Mouse (Mus musculus) forebrain, embryonic 16.5 days (tissue): ENCODE measurements around the gene Aurka. TPM values are rescaled to one million over a fixed set of nuclear protein-coding genes. Genes with fewer than 3 reads are reported as not detected.

Source experiments
- ATAC-seq: fragments of 200-750 bp; cut with Nextera tagmentation; 2 replicates; pipeline ENCODE4 v1.8.0; 2017; ENCODE audit warnings: mild to moderate bottlenecking, moderate library complexity
- H3K27ac ChIP-seq: fragments of 300-500 bp; sonication (generic); 2 replicates; pipeline ENCODE4 v1.5.1; 2014; ENCODE audit warnings: low read length, control low read depth
- H3K27me3 ChIP-seq: fragments of 300-500 bp; sonication (generic); replicated peaks from 2 replicates; pipeline ENCODE4 v1.6.1; 2014; ENCODE audit warnings: low read length; ENCODE audit not compliant: control insufficient read depth, insufficient read depth
- H3K36me3 ChIP-seq: fragments of 300-500 bp; sonication (generic); 2 replicates; pipeline ENCODE4 v1.6.1; 2014; ENCODE audit not compliant: control insufficient read depth, insufficient read depth
- H3K4me1 ChIP-seq: fragments of 300-500 bp; sonication (generic); replicated peaks from 2 replicates; pipeline ENCODE4 v1.6.1; 2014; ENCODE audit warnings: low read length; ENCODE audit not compliant: control insufficient read depth, insufficient read depth
- H3K4me2 ChIP-seq: fragments of 300-500 bp; sonication (generic); 2 replicates; pipeline ENCODE4 v1.6.1; 2014; ENCODE audit warnings: mild to moderate bottlenecking, low read length, control low read depth
- H3K4me3 ChIP-seq: fragments of 300-500 bp; sonication (generic); replicated peaks from 2 replicates; pipeline ENCODE4 v1.5.1; 2014; ENCODE audit warnings: mild to moderate bottlenecking, low read length, control low read depth
- H3K9ac ChIP-seq: fragments of 300-500 bp; sonication (generic); replicated peaks from 2 replicates; pipeline ENCODE4 v1.6.1; 2014; ENCODE audit warnings: low read depth, low read length, control low read depth
- H3K9me3 ChIP-seq: fragments of 300-500 bp; sonication (generic); 2 replicates; pipeline ENCODE4 v1.6.1; 2016; ENCODE audit warnings: low read length; ENCODE audit not compliant: control insufficient read depth
- WGBS: fragments of 180-500 bp; shearing (Covaris S2); extraction: QIAGEN DNeasy Blood & Tissue Kit; methylation state at CpG from one replicate; pipeline ENCODE4 v1.1.7; 2014; 5-methylcytosine and 5-hydroxymethylcytosine counted together
- polyA plus RNA-seq: library from polyadenylated mRNA; unstranded; fragments of >200 nt; fragmentation: Nextera tagmentation; extraction: Ambion mirVana; gene quantifications from 2 replicates; pipeline ENCODE4 v1.2.1, GENCODE M21; 2015

The Aurka gene
- polyA plus RNA-seq, 1 experiment from 2014 or later: 38.3 TPM

GRCm38 (mm10) chr2:172407499-172407898, 37.2 kb upstream of the Aurka start:
- Histone ChIP-seq H3K9me3 (no peaks in the 10 kb centered on the region), H3K4me3 (no peak overlapping the region), H3K4me1 (no peaks in the 10 kb centered on the region), H3K27me3 (no peaks in the 10 kb centered on the region), H3K27ac (no peak overlapping the region), H3K36me3 (no peaks in the 10 kb centered on the region), H3K4me2 (no peak overlapping the region), H3K9ac (no peak overlapping the region)
- 81% methylated on average over 2 of the region's 2 CpGs for WGBS
- ATAC-seq: no peak

DNA sequence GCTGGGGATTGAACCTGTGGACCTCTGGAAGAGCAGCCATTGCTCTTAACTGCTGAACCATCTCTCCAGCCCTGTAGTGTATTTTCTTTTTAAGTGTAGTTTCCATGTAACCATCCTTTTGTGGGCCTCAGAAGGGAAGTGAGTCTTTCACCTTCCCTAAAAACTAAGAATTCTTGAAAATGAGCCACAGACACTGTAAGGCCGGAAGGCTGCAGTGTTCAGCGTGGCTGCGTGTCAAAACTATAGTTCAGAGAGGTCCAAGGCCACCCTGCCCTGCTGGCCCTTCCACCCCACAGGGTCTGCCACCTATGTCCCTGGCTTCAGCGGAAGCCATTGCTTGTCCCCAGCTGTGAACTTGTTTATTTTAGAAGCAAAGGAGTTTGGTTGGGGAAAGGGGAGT, 35.8 kb upstream of the Aurka start:
- H3K27ac ChIP-seq: no peak overlapping the region
- no peak overlapping the region for H3K4me3 ChIP-seq
- no peaks in the 10 kb centered on the region for H3K27me3 ChIP-seq
- no peak overlapping the region for H3K4me2 ChIP-seq
- no peaks in the 10 kb centered on the region for H3K36me3 ChIP-seq
- ATAC-seq: no peak
- WGBS: 80% methylated on average over 4 of the region's 4 CpGs
- H3K9ac ChIP-seq: no peak overlapping the region
- H3K4me1 ChIP-seq: no peaks in the 10 kb centered on the region
- no peaks in the 10 kb centered on the region for H3K9me3 ChIP-seq

GRCm38 (mm10) chr2:172405011-172405410, 34.7 kb upstream of the Aurka start:
- no peaks in the 10 kb centered on the region for H3K36me3 ChIP-seq
- H3K9me3 ChIP-seq: no peaks in the 10 kb centered on the region
- ATAC-seq: no peak
- no peaks in the 10 kb centered on the region for H3K4me1 ChIP-seq
- no peak overlapping the region for H3K9ac ChIP-seq
- no peak overlapping the region for H3K27ac ChIP-seq
- WGBS: 76% methylated on average over 3 of the region's 3 CpGs
- no peaks in the 10 kb centered on the region for H3K27me3 ChIP-seq
- no peak overlapping the region for H3K4me2 ChIP-seq
- H3K4me3 ChIP-seq: no peak overlapping the region

- H3K36me3 ChIP-seq: no peaks in the 10 kb centered on the region
- no peak overlapping the region for H3K4me3 ChIP-seq
- H3K4me2 ChIP-seq: no peak overlapping the region
- no peaks in the 10 kb centered on the region for H3K27me3 ChIP-seq
- H3K9ac ChIP-seq: no peak overlapping the region
- no peak overlapping the region for H3K27ac ChIP-seq
- ATAC-seq: no peak
- no peaks in the 10 kb centered on the region for H3K9me3 ChIP-seq
- H3K4me1 ChIP-seq: no peaks in the 10 kb centered on the region
- 69% methylated on average over 7 of the region's 7 CpGs for WGBS
These were observed 33.9 kb upstream of the Aurka start for GRCm38 (mm10) chr2:172404239-172404638.

DNA sequence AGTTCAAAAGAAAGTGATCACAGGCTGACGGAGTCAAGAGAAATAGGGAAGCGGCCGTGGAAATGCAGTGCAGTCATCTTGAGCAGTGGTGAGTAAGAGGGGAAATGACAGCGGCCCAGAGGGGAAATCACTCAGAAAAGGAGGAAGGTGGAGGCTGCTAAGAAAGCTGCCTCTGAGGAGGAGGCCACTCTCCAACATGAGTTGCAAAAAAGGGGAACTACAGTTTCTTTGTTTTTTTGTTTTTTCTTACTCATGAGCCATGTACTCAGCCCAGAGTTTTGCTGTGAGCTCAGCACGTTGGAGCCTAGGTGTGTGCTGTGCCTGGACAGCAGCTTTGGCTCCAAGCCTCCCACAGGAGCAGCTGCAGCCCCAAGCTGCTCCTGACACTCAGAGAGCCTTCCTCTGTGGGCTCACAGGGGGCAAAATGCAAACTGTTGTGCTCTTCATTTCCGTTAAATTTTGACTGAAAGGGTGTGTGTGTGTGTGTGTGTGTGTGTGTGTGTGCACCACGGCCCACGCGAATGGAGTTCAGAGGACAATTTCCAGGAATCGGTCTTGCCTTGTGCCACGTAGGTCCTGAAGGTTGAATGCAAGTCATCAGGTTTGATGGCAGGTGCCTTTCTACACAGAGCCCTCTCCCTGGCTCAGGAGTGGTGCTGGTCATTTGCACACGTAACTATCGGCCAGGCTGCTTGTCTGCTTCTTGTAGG, 30.9 kb upstream of the Aurka start:
- no peaks in the 10 kb centered on the region for H3K27me3 ChIP-seq
- no peaks in the 10 kb centered on the region for H3K9me3 ChIP-seq
- H3K36me3 ChIP-seq: no peaks in the 10 kb centered on the region
- WGBS: 80% methylated on average over 13 of the region's 13 CpGs
- no peaks in the 10 kb centered on the region for H3K4me1 ChIP-seq
- H3K4me3 ChIP-seq: no peak overlapping the region
- H3K9ac ChIP-seq: no peak overlapping the region
- no peak overlapping the region for H3K4me2 ChIP-seq
- ATAC-seq: no peak
- H3K27ac ChIP-seq: no peak overlapping the region

DNA sequence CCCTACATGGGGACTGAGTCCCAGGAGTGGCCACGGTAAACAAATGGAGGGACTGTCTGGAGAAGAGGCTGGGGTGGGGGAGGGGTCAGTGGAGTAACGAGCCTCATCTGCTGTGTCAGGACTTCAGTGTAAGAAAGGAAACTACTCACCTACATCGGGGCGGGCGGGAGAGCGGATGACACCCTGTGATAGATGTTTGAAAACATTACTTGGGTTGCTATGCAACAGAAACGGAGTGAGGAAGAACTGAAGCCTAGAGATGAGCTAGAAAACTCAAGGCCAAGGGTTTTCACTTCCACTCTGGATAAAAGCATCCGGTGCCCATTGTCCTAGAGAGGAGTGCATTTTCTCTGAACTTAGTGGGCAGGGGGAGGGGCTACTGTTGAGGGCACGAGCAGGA, 29.6 kb upstream of the Aurka start:
- H3K4me1 ChIP-seq: no peaks in the 10 kb centered on the region
- H3K9me3 ChIP-seq: no peaks in the 10 kb centered on the region
- no peaks in the 10 kb centered on the region for H3K36me3 ChIP-seq
- ATAC-seq: no peak
- H3K9ac ChIP-seq: no peak overlapping the region
- WGBS: 42% methylated on average over 9 of the region's 9 CpGs
- H3K4me3 ChIP-seq: no peak overlapping the region
- H3K4me2 ChIP-seq: no peak overlapping the region
- no peaks in the 10 kb centered on the region for H3K27me3 ChIP-seq
- H3K27ac ChIP-seq: no peak overlapping the region

- Histone ChIP-seq H3K9me3 (no peaks in the 10 kb centered on the region), H3K4me3 (no peak overlapping the region), H3K4me1 (no peaks in the 10 kb centered on the region), H3K27me3 (no peaks in the 10 kb centered on the region), H3K27ac (no peak overlapping the region), H3K4me2 (no peak overlapping the region), H3K36me3 (no peaks in the 10 kb centered on the region), H3K9ac (no peak overlapping the region)
- ATAC-seq: no peak
- WGBS: 50% methylated on average over 9 of the region's 9 CpGs
These were observed 25.6 kb upstream of the Aurka start for GRCm38 (mm10) chr2:172395961-172396360.

- Histone ChIP-seq H3K4me1 (no peaks in the 10 kb centered on the region), H3K27ac (no peak overlapping the region), H3K27me3 (no peaks in the 10 kb centered on the region), H3K4me2 (no peak overlapping the region), H3K36me3 (no peaks in the 10 kb centered on the region), H3K9me3 (no peaks in the 10 kb centered on the region), H3K4me3 (no peak overlapping the region), H3K9ac (no peak overlapping the region)
- ATAC-seq: no peak
- 78% methylated on average over 4 of the region's 4 CpGs for WGBS
These were observed 24.3 kb upstream of the Aurka start for GRCm38 (mm10) chr2:172394671-172395070.

GRCm38 (mm10) chr2:172394052-172394392, 23.7 kb upstream of the Aurka start:
- Histone ChIP-seq H3K27ac (no peak overlapping the region), H3K4me3 (no peak overlapping the region), H3K36me3 (no peaks in the 10 kb centered on the region), H3K4me1 (no peaks in the 10 kb centered on the region), H3K27me3 (no peaks in the 10 kb centered on the region), H3K4me2 (no peak overlapping the region), H3K9me3 (no peaks in the 10 kb centered on the region), H3K9ac (no peak overlapping the region)
- no peak for ATAC-seq
- 86% methylated on average over 2 of the region's 2 CpGs for WGBS
